Mouse (Mus musculus) urinary bladder, postnatal 10 days (tissue): ENCODE data around the gene Ric8b.

ENCODE experiments used
- DNase-seq: peaks from one replicate; pipeline ENCODE4 v3.0.0; 2022; ENCODE audit warnings: low spot score

Ric8b gene

DNA sequence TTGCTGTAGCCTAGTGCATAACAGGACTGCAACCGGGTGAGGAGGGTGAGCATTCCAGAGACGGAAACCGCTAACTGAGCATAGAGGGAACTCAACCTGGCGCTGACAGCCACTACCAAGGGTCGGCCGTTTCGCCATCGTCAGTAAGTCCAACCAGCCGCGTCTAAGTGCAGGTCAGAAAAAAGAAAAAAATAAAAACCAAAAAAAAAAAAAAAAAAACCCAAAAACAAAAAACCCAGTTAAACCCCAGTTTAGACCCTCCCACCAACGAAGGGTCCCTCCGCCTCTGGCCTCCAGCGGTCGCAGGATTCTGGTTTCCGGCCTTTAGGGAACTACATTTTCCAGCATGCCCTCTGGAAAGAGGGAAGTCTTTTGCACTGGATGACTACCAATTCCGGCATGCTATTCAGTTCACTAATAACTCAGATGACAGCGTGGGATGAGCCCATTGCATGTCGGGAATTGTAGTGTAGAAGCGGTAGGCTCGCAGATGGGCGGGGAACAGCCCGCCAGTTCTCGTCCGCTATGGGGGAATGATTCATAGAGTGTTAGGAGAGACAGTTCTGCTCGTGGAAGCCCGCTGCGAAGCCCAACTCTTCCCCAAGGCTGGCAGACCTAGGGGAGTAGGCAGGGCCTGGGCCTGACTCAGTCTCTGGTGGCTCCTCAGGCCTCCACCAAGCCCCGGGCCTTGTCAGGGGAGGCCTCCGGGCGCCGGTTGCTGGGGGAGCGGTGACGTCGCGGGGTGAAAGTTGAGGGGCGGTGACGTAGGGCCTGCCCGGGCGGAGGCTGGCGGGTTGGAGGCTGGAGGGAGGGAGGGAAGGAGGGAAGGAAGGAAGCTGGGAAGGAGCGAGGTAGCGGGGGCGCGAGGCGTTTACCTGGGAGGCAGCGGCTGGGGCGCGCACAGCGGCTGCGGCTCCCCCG is at the start of gene Ric8b:
Gene Ric8b (plus strand): TSS at position 807 of the 921 bp plus-strand sequence.
- peak; percentile 93 for DNase-seq

DNA sequence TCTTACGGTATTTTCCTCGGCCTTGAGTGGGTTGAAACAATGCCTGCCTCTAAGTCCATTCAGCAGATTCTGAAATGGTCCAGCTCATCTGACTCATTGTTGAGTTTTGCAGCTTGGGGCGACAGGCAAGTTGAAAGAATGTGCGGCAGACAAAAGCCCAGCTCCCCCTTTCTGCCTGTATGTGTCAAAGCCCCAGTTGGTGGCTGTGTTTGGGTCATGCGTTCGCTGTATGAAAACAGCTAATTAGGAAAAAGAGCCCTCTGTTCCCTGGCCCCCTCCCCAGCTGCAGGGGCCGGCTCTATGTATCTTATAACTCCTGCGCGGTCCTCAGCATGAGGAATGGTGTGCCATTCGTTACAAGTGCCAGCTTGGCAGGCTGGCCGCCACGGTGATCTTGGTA is 46.1 kb upstream of the Ric8b start:
- no peak for DNase-seq

DNA sequence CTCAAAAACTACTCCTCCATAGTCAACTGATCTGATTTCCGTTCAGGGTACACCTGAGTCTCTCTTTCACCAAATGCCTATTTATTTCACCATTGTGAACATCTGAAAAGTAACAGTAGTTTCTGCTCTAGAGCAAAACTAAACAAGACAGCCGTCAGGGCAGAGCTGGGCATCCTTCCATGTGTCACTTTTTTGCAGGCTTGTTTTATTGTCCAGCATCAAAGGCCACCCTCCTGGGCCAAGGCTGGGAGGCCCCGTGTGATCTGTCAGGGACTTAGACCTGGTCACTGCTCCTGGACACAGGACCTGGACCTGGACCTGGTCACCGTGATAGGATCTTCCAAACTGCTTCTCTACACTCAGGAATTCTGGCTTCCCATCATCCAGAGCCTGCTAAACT is 45.5 kb upstream of the Ric8b start:
- no peak for DNase-seq

DNA sequence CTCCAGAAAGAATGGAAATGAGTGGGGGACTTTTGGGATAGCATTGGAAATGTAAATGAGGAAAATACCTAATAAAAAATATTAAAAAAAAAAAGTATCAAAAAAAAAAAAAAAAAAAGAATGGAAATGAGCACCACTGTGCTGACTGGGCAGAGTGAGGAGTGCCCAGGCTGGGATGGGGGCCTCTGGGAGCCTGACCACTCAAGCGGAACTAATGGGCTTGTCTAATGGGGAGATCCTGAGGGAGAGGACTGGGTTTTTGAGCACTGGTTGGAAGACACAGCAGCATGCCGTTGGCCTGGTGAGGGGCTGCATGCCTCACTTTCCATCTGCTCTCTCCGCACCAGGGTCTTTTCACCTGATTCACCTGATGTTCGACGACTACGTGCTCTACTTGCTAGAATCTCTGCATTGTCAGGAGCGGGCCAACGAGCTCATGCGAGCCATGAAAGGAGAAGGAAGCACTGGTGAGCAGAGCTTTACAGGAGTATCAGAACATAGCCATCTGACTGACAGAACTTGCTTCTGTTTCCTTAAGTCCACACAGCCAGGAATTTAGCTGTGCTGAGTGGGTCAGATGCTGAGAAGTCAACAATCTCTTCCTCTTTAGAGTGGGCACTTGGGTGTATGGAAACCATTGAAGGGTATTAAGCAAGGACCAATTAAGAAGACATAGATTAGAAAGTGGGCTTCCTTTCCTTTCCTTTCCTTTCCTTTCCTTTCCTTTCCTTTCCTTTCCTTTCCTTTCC is 37.4 kb upstream of the Ric8b start:
- DNase-seq = no peak

DNA sequence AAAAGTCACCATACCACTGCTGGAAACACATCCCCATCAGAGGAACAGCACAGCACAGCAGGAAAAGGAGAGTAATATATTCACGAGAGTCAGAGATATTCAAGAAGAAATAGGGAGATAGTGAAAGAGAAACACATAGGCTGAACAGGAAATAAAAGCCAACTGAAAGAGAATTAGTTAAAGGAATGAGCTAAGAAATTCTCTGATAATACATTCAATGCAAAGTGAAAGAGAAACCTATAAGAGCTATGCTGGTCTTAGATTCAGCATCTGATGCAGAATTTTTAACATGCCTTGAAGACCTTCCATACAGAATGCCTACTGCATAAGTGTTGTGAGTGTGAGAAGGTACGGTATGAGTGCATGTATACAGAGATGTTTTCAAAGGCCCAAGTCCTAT is 34.9 kb upstream of the Ric8b start:
- no peak for DNase-seq

DNA sequence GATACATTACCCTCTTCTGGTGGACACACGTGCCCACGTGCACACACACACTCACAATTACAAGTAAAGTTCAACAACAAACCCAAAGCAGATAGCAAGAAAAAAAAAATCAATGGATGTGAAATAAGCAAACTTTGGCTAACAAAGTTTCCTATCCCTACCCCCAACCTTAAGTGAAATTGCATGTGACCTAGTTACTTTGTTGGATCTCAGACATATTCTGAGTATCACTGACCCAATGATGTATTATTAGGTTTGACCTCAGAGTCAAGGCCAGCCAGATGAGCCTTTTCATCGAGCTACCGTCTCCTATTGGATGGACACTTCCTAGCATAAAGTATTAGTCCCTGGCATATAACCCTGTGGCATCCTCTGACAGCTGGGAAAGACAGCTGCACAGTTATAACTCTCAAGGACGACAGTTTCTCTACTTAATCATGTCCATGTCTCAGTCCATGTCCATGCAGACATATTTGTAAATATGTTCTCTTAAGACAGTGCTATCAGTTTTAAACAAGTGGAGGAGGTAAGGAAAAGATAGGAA is 32.0 kb upstream of the Ric8b start:
- no peak for DNase-seq

DNA sequence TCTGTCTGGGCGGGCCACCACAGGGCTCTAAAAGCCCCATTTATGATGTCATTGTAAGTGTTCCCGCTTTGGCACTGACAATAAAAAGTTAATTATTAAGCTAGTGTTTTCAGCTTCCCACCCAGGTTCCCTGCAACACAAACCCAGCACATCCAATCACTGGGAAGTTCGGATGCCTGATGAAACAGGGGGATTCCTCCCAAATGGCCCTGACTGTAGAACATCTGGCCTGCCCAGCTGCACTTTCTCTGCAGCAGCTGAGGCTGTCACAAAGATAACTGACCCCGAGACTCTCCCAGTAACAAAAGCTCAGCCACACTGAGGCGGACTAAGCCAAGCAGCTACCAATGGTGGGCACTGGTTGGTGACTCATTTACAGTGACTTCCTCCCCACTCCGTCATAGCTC is 31.2 kb upstream of the Ric8b start:
- no peak for DNase-seq

DNA sequence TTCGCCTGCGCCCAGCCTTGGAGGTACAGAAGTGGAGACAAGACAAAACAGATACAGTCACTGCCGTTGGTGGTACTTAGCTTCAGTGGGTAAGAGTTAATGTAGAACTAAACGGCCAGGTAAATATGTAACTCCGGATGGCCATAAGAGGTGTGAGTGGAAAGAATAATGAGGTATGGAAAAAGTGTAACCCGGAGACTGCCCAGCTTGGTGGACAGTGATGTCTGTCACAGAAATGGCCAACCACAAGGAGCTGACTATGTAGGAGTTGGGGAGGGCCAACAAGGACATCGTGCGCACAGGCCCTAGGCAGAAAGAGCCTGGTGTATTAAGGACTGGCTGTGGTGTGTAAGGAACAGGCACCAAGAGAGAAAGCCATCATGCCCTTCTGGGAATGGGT is 30.6 kb upstream of the Ric8b start:
- DNase-seq = no peak

DNA sequence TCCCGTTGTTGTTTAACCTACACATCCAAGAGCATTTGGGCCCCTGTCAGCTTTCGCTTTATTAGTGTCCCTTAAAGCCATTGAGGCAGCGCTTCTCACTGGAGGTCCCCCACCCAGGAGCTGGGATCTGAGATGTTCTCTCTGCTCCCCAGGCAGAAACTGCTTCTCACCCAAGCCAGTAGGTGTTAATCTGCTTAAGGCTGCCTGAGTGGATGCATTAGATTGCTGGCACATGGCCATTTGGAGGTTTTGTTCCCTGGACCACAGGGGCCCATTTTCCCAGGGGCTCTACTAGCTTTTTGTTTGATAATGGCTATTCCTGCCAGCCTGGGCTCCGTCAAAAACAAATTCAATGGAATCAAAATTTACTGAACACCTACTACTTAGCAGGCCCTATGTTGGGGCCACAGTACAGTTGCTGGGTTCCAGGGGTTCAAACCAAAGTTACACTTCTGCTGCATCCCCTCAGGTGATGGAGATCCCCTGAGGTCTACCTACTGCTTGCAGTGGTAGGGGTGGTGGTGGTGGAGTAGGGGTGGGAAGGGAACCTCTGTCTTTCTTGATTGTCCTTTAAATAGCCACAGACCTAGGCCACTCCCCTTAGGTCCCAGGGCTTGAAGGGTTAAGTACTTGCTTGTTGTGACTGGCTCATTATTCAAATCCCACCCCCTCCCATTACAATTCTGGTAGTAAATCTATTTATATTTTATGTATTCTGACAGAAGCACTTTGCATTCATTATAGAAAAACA is 28.1 kb upstream of the Ric8b start:
- no peak for DNase-seq

DNA sequence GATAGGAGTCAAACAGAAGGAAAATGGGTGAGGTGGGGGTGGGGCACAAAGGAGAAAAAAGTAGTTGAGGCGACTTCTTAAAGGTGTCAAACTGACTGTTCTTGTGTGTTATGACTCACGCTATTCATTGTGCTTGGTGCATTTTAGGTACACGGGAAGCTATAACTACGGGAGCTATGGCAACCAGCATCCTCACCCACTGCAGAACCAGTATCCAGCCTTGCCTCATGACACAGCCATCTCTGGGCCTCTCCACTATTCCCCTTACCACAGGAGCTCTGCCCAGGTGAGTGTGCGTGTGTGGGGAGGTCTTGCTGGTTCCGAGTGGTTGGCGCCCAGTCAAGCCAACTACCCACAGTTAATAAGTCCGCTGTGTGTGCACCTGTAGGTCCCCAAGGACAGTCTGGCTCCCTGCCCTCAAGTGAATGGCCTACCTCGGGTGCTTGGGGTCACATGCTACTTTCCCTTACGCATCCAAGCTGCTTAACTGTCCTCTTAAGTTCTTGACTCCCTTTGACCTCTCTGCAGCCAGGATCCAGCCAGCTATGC is 21.5 kb upstream of the Ric8b start:
- no peak for DNase-seq

DNA sequence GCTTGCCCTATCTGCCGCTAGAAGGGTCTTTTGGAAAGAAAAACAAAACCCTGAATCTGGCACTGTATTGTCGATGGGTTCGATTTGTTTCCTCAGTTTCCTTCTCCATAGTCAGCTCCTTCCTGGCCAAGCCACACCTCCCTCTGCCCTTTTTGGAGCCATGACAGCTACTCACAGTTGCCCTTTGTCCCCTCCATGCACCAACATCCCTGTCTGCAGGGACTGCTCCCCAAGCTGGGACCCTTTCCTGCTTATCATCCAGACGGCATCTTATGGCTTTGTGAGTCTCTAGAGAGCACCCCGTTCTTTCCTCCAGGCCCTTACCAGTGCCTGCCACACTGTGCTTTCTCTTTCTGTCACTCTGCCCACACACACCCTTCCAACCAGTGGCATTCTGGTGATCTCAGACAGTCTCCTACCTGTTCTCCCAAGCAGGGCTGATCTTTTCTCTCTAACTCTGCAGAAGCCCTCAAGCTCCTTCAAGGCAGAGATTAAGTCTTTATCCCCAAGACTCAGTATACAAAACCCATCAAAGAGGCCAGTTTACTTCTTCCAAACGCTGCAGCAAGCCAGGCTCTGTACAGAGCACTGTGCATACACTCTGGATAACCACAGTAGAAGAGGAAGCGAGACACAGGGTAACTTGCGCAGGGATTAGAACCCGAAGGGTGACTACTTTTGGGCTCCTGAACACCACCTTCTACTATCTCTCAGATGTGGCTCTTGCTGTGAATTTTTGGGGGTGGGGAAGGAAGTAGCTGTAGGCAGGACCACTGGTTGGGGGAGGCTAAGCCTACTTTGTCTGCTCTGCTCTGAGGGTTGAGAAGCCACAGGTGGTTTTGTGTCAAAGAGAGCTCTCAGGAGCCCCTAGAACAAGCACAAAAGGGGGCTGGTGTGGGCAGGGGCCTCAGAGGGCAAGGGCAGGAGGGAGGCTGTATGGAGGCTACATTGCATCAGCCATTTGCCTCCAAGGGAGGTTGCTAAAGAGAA is 20.2 kb upstream of the Ric8b start:
- no peak for DNase-seq

DNA sequence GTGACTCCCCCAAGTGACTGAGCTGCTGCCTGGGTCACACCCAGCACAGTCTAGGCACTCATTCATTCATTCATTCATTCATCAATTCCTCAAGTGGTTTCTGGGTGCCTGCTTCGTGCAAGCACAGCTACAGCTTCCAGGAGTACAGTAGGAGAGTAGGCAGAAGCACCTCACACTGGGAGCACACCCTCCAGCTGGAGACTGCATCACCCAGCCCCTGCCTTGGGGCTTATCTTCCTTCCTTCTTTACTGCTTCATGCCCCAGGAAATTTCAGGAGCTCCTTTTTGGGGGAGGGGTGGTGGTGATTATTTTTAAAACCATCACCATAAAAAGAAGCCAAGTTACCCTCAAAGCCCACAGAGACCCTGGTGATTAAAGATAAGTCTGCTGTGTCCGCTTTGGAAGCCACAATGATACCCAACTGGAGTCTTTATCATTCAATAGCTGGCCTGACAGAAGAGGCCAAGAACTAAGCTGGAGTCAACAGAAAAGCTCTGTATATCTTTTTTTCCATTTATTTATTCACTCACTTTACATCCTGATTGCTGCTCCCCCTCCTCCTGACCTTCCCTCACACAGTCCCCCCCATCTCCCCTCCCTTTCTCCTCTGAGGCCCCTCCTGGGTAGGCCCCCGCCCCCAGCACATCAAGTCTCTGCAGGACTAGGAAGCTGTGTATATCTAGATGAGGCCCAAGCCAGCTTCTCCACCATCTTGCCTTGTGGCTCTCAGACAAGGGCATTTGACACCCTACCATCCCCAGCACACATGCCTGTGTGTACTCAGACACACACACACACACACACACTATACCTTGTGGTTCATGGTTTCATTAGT is 19.1 kb upstream of the Ric8b start:
- DNase-seq = no peak

DNA sequence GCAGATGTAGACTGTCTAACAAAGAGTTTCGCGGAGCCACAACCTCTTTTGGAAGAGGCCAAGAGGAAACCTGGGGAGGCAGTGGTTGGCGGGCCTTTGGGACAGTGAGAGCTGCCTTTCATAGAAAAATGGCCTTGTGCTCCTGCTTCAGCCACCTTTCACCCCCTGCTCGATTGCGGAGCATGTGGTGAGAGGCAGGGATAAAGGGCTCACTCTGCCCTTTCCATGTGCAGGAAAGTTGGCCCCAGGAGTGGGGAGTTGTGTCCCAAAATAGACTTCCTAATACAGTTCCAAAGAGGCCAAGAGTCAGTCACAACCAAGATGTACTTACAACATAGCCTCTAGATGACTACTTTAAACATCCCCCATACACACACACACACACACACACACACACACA is 15.7 kb upstream of the Ric8b start:
- DNase-seq = no peak

DNA sequence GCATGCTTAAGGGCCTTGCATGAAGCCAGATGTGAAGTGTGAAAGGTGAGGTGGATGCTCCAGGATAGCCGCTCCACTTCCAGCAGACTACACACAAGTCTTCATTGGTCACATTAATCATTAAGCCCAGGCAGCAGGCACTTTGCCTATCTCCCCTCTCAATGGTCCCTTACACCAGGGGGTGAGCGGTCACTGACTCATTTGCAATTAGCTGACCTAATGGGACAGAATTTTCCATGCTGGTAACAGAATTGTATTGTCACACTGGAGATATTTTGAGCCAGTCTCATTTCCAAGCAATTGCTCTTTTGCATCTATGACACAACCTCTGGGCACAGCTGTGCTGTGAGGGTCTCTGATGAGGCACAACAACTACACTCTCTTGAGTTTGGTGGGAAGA is 15.2 kb upstream of the Ric8b start:
- no peak for DNase-seq

DNA sequence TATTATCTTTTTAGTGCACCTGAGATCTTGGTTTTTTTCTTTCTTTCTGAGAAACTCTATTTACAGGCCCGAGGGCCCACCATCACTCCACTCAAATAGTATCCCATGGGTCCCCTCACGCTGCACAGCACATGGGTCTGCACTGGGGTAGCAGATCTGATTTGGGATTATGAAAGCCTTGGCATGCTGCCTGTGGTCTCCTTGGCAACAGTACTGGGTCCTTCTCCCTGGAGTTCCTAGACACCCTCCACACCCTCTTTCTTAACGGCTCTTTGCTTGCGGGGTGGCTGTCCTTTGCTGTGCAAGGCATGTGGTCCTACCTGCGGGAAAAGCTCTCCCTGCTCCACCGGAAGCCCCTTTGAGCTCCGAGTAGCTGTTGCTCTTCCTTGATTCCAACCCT is 14.1 kb upstream of the Ric8b start:
- no peak for DNase-seq

DNA sequence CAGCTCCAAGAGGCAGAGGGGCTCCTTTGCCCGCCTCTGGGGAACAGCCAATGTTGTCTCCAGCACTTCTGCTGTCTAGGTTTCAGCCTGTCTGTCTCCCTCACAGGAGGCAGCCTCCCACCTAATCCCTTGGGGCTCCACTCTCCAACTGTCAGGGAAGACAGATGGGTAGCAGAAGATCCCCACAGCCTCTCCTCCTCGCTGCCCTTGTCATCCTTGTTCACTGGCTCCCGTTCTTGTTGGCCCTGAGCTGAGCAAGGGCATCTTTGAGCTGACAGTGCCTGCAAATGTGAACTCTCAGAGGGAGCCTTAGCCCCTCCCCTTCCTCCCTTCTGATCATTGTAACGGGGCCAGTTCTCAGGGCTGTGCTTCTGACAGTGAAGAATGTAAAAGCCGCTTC is 13.7 kb upstream of the Ric8b start:
- no peak for DNase-seq

DNA sequence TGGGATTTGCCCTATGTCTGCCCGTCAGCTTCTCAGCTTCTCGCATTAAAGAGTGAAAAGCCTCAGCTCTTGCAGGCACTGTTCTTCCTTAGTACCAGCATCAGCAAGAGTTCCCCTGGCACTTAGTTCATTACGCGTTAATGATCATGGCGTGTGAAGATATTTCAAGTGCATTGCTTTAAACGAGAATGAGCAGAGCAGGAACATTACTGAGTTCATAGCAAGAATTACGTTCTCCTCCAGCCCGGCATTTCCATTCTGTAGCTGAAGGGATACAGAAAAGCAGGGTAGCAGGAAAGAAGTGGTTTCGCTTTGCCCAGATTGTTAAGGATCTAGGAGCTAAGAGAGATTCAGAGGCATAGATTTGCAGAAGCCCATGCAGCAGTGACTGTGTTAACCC is 10.5 kb upstream of the Ric8b start:
- no peak for DNase-seq

DNA sequence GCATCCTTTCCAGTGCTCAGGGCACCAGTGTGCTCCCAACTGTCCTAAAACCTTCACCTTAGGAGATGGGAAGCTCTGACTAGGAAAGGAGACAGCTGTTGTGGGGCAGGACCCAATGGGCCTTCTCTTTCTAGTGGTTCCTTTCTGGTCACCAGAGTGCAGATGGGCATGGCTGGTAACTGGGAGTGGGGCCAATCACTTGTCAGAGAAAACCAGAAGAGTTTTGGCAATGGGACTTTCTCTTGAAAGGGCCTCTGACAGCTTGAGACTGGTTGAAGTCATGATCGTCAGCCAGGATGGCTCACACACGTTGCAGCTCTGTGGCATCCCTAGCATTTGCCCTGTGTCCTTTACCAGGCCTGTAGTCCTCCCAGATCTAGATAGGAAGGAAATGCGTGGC is 9.4 kb upstream of the Ric8b start:
- DNase-seq = no peak

DNA sequence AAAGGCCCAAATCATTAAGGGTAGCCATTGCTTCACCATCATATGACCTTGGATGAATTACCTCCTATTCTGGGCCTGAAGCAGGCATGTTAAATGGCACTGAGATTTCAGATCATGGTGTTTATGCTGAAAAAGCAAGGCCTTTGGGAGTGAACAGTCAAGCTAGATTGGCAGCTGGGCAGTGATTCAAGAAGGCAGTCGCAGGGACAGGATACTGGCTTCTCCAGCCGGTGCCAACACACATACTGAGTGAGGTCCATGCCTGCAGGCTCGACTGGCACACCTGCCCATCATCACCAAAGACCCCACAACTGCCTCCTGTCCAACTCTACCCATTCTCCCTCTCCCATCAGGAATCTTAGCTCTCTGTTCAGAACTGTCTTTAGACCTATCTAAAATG is 8.9 kb upstream of the Ric8b start:
- no peak for DNase-seq
